Mouse (Mus musculus): ENCODE data around the gene Susd6. TPM values are rescaled to one million over a fixed set of nuclear protein-coding genes. Genes with fewer than 3 reads are reported as not detected.

Gene Susd6
- total and polyA plus RNA-seq, 3 experiments = 7.8 to 11.0 (median 8.7) TPM

GRCm38 (mm10) chr12:80785005-80785404, 5.3 kb upstream of the Susd6 start:
- Histone ChIP-seq H3K27ac (ENCODE audit: insufficient read depth, low read depth) (no peak overlapping the region), H3K79me2 (replicated peaks; ENCODE audit: control insufficient read depth, extremely low read depth, insufficient read depth, poor library complexity, severe bottlenecking) (no peaks in the 10 kb centered on the region), H3K4me3 (replicated peaks in 1 of 3; ENCODE audit: low read depth in 2 of 3, low read length in 2 of 3, poor library complexity in 1 of 3) (no peak overlapping the region), H3K9me3 (replicated peaks; ENCODE audit: low read length) (no peaks in the 10 kb centered on the region), H3K9ac (ENCODE audit: insufficient read depth, low read depth) (no peak overlapping the region), H3K27me3 (replicated peaks) (no peaks in the 10 kb centered on the region), H3K4me1 (ENCODE audit: control insufficient read depth in 1 of 2, insufficient read depth in 2 of 2) (peaks cover 0 to 5% of the 10 kb centered on the region in 2 experiments; a peak in 2 of 4 replicates), H3K36me3 (replicated peaks in 1 of 2; ENCODE audit: control insufficient read depth in 1 of 2, insufficient read depth in 1 of 2, low read length in 1 of 2) (no peaks in the 10 kb centered on the region), H3K4me2 (ENCODE audit: insufficient read depth, low read depth, poor library complexity, severe bottlenecking) (no peak overlapping the region)
- no peak for TF ChIP-seq MYC (IDR thresholded peaks at IDR 0.05; ENCODE audit: low read depth, low read length)
- TF ChIP-seq ETS1 (conservative IDR thresholded peaks at IDR 0.05; ENCODE audit: low read depth, low read length) = no peak
- TF ChIP-seq GABPA (IDR thresholded peaks at IDR 0.05; ENCODE audit: insufficient replicate concordance, low read depth, low read length) = no peak
- no peak for TF ChIP-seq POLR2A (IDR thresholded peaks at IDR 0.05; ENCODE audit: low read depth, low read length)
- TF ChIP-seq KAT2A (IDR thresholded peaks at IDR 0.05; ENCODE audit: insufficient replicate concordance, low read length) = no peak
- no peak for TF ChIP-seq ZC3H11A (IDR thresholded peaks at IDR 0.05; ENCODE audit: low read depth, low read length)
- no peak for TF ChIP-seq HCFC1 (IDR thresholded peaks at IDR 0.05; ENCODE audit: low read depth, low read length)
- TF ChIP-seq ELF1 (IDR thresholded peaks at IDR 0.05; ENCODE audit: low read depth, low read length) = no peak
- no peak for TF ChIP-seq E2F4 (IDR thresholded peaks at IDR 0.05; ENCODE audit: insufficient replicate concordance, low read depth, low read length)
- no peak for TF ChIP-seq IRF4 (IDR thresholded peaks at IDR 0.05; ENCODE audit: low read depth, low read length)
- no peak for TF ChIP-seq SMC3 (IDR thresholded peaks at IDR 0.05; ENCODE audit: low read depth, low read length)
- no peak for TF ChIP-seq JUN (IDR thresholded peaks at IDR 0.05; ENCODE audit: insufficient read depth, low read depth, low read length)
- no peak for TF ChIP-seq POLR2AphosphoS2 (IDR thresholded peaks at IDR 0.05; ENCODE audit: low read depth, low read length)
- TF ChIP-seq JUND (conservative IDR thresholded peaks at IDR 0.05; ENCODE audit: low read depth, low read length) = no peak
- no peak for TF ChIP-seq PAX5 (IDR thresholded peaks at IDR 0.05; ENCODE audit: low read length)
- TF ChIP-seq MEF2A (IDR thresholded peaks at IDR 0.05; ENCODE audit: borderline replicate concordance, low read depth, low read length) = no peak
- TF ChIP-seq BHLHE40 (IDR thresholded peaks at IDR 0.05; ENCODE audit: low read depth, low read length) = no peak
- TF ChIP-seq CHD1 (IDR thresholded peaks at IDR 0.05; ENCODE audit: low read depth, low read length) = no peak
- in situ Hi-C loops (cut with MboI; ENCODE audit: low pct_ligation_motif_present, low pct_unique_long_range_greater_than_20kb, low sequenced_read_pairs) = loop anchor here (5.0 kb wide), 1 partner anchor 97 kb away; no protein-coding TSS in a partner anchor
- dilution Hi-C loops (cut with MboI; ENCODE audit: extremely low pct_ligation_motif_present, extremely low pct_unique_long_range_greater_than_20kb, low sequenced_read_pairs) = no loop called here
- no peak for DNase-seq (ENCODE audit: extremely low read depth)

GRCm38 (mm10) chr12:80785597-80785996, 4.7 kb upstream of the Susd6 start:
- no peak overlapping the region for H3K4me3 ChIP-seq (replicated peaks in 1 of 3; ENCODE audit: low read depth in 2 of 3, low read length in 2 of 3, poor library complexity in 1 of 3)
- peaks cover 0 to 5% of the 10 kb centered on the region in 2 experiments; a peak in 2 of 4 replicates for H3K4me1 ChIP-seq (ENCODE audit: control insufficient read depth in 1 of 2, insufficient read depth in 2 of 2)

More at GRCm38 (mm10) chr12:80785597-80785996, 4.7 kb upstream of the Susd6 start:
- H3K79me2 ChIP-seq (replicated peaks; ENCODE audit: control insufficient read depth, extremely low read depth, insufficient read depth, poor library complexity, severe bottlenecking) = no peaks in the 10 kb centered on the region
- dilution Hi-C loops (cut with MboI; ENCODE audit: extremely low pct_ligation_motif_present, extremely low pct_unique_long_range_greater_than_20kb, low sequenced_read_pairs) = no loop called here
- 0 out of 2 replicates have a peak, but pooled peaks have one; percentile 9 for TF ChIP-seq ZKSCAN1 (IDR thresholded peaks at IDR 0.05; ENCODE audit: borderline replicate concordance, low read depth, low read length)
- no peak for TF ChIP-seq HCFC1 (IDR thresholded peaks at IDR 0.05; ENCODE audit: low read depth, low read length)
- TF ChIP-seq E2F4 (IDR thresholded peaks at IDR 0.05; ENCODE audit: insufficient replicate concordance, low read depth, low read length) = no peak
- TF ChIP-seq MAFK (IDR thresholded peaks at IDR 0.05; ENCODE audit: insufficient replicate concordance, low read length) = no peak
- no peak for TF ChIP-seq POLR2AphosphoS2 (IDR thresholded peaks at IDR 0.05; ENCODE audit: low read depth, low read length)
- TF ChIP-seq RAD21 (IDR thresholded peaks at IDR 0.05; ENCODE audit: low read depth, low read length) = no peak
- H3K36me3 ChIP-seq (replicated peaks in 1 of 2; ENCODE audit: control insufficient read depth in 1 of 2, insufficient read depth in 1 of 2, low read length in 1 of 2) = no peaks in the 10 kb centered on the region
- H3K4me2 ChIP-seq (ENCODE audit: insufficient read depth, low read depth, poor library complexity, severe bottlenecking) = no peak overlapping the region
- in situ Hi-C loops (cut with MboI; ENCODE audit: low pct_ligation_motif_present, low pct_unique_long_range_greater_than_20kb, low sequenced_read_pairs) = loop anchor here (5.0 kb wide), 1 partner anchor 97 kb away; no protein-coding TSS in a partner anchor
- no peak overlapping the region for H3K27ac ChIP-seq (ENCODE audit: insufficient read depth, low read depth)
- no peak for DNase-seq (ENCODE audit: extremely low read depth)
- no peak overlapping the region for H3K9ac ChIP-seq (ENCODE audit: insufficient read depth, low read depth)
- H3K9me3 ChIP-seq (replicated peaks; ENCODE audit: low read length) = no peaks in the 10 kb centered on the region
- H3K27me3 ChIP-seq (replicated peaks) = no peaks in the 10 kb centered on the region

All from CH12.LX (cell line).